Mouse (Mus musculus) heart, embryonic 11.5 days (tissue): Measurements from ENCODE around the gene Prcd. TPM values are rescaled to one million over a fixed set of nuclear protein-coding genes. Genes with fewer than 3 reads are reported as not detected.
A peak's percentile ranks its signal among the peaks of the same experiment; 100 is the strongest.

ENCODE experiments used
- ATAC-seq: fragments of 200-750 bp; cut with Nextera tagmentation; replicated peaks from 2 replicates; pipeline ENCODE4 v1.8.0; 2017; ENCODE audit warnings: moderate library complexity; ENCODE audit not compliant: insufficient number of reproducible peaks, low FRiP score, low TSS enrichment
- H3K27ac ChIP-seq: fragments of 300-500 bp; sonication (generic); 2 replicates; pipeline ENCODE4 v1.5.1; 2014; ENCODE audit warnings: mild to moderate bottlenecking, low read depth, low read length
- H3K27me3 ChIP-seq: fragments of 300-500 bp; sonication (generic); 2 replicates; pipeline ENCODE4 v1.6.1; 2014; ENCODE audit warnings: mild to moderate bottlenecking, low read length, mixed read lengths; ENCODE audit not compliant: control insufficient read depth, insufficient read depth
- H3K36me3 ChIP-seq: fragments of 300-500 bp; sonication (generic); 2 replicates; pipeline ENCODE4 v1.6.1; 2014; ENCODE audit warnings: mild to moderate bottlenecking, low read length, moderate library complexity, mixed read lengths; ENCODE audit not compliant: control insufficient read depth, insufficient read depth
- H3K4me1 ChIP-seq: fragments of 300-500 bp; sonication (generic); 2 replicates; pipeline ENCODE4 v1.6.1; 2014; ENCODE audit warnings: low read length; ENCODE audit not compliant: control insufficient read depth, insufficient read depth
- H3K4me2 ChIP-seq: fragments of 300-500 bp; sonication (generic); 2 replicates; pipeline ENCODE4 v1.6.1; 2014; ENCODE audit warnings: mild to moderate bottlenecking, moderate library complexity
- H3K4me3 ChIP-seq: fragments of 300-500 bp; sonication (generic); 2 replicates; pipeline ENCODE4 v1.5.1; 2014; ENCODE audit warnings: low read depth, low read length
- H3K9ac ChIP-seq: fragments of 300-500 bp; sonication (generic); 2 replicates; pipeline ENCODE4 v1.6.1; 2014; ENCODE audit warnings: mild to moderate bottlenecking, low read depth, low read length, moderate library complexity
- H3K9me3 ChIP-seq: fragments of 300-500 bp; sonication (generic); replicated peaks from 2 replicates; pipeline ENCODE4 v1.6.1; 2016; ENCODE audit warnings: low read length; ENCODE audit not compliant: control insufficient read depth
- WGBS: fragments of 180-500 bp; shearing (Covaris S2); extraction: QIAGEN DNeasy Blood & Tissue Kit; methylation state at CpG from one replicate; pipeline ENCODE4 v1.1.7; 2014; ENCODE audit not compliant: insufficient replicate concordance; 5-methylcytosine and 5-hydroxymethylcytosine counted together
- polyA plus RNA-seq: library from polyadenylated mRNA; unstranded; fragments of >200 nt; fragmentation: Nextera tagmentation; extraction: Ambion mirVana; gene quantifications from 2 replicates; pipeline ENCODE4 v1.2.1, GENCODE M21; 2014

Gene Prcd
- polyA plus RNA-seq, 1 experiment from 2014 or later, result 0.92 TPM

DNA sequence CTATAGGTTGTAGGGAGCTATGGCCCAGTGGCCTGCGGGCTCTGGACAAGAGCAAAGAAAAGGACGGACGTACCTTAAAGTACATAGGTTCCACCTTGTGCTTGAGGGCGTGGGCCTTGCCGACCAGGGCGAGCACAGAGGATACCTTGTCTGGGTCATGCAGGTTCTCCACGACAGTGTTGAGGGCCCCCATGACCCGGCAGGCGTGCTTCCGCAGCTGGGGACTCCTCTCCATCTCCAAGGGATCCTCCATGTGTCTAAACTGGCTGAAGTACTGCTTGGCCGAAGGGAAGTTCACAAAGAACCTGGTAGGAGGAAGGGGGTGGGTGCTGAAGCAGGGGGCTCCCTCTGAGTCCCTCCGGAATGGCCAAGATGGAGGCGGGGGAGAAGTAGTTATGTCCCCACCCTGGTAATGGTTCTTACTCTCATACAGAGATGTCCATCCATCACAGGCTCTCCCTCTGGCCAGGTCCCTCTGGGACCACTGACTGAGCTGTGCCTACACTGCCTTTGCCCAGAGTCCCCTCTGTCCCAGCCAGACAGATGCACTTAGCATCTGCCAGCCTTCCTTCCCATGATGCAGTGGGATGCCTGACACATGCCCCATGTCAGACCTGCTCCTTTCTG is 3.5 kb upstream of the Prcd start:
- no peak overlapping the region for H3K27ac ChIP-seq
- ATAC-seq, result no peak
- 88% methylated on average over 13 of the region's 13 CpGs for WGBS

DNA sequence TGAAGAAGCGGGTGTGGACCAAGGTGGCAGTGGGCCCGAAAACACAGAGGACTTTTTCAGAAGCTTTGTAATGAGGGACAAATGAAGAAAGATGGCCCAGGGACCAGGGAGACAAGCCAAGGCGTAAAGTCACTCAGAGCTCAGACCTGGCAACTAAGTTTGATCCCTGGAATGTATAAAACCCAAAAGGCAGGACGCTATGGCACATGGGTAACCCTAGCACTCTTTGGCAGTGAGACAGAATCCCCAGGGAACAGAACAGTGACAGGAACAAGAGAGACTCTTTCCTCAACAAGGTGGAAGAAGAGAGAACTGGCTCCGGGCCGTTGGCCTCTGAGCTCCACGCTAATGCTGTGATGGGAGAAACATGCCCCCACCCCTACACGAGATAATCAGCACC is 2.5 kb upstream of the Prcd start:
- no peak overlapping the region for H3K9ac ChIP-seq
- ATAC-seq, result no peak
- H3K9me3 ChIP-seq, result no peaks in the 10 kb centered on the region
- no peaks in the 10 kb centered on the region for H3K36me3 ChIP-seq
- peaks cover 47% of the 10 kb centered on the region for H3K27me3 ChIP-seq
- peaks cover 38% of the 10 kb centered on the region for H3K4me1 ChIP-seq
- H3K27ac ChIP-seq, result no peak overlapping the region
- H3K4me2 ChIP-seq, result no peak overlapping the region
- no peak overlapping the region for H3K4me3 ChIP-seq
- WGBS, result 79% methylated on average over 8 of the region's 8 CpGs

More for the DNA sequence above, 3.5 kb upstream of the Prcd start:
- H3K4me3 ChIP-seq, result no peak overlapping the region
- no peak overlapping the region for H3K4me2 ChIP-seq
- H3K36me3 ChIP-seq, result no peaks in the 10 kb centered on the region
- H3K27me3 ChIP-seq, result peaks cover 44% of the 10 kb centered on the region
- H3K9me3 ChIP-seq, result no peaks in the 10 kb centered on the region
- H3K9ac ChIP-seq, result no peak overlapping the region
- H3K4me1 ChIP-seq, result peaks cover 38% of the 10 kb centered on the region

DNA sequence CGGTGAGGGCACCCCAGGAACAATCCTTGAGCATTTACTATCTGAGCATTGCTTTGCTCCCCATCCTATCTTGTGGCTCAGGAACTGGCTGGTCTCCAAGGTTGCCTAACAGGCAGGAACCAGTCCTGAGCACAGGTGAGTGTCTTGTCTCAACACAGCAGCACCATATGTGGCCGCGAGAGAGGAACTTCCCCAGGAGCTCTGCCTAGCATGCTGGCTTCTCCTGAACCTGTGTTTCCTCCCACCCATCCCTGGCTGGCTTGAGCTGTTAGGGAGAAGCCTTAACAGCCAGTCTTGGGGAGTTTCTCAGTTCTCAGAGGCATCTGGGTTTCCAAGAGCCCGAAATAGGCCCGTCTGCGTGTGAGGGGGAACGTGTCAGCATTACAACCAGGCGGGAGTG is 2.0 kb upstream of the Prcd start:
- H3K27me3 ChIP-seq, result peaks cover 44% of the 10 kb centered on the region
- no peak overlapping the region for H3K4me2 ChIP-seq
- H3K9ac ChIP-seq, result no peak overlapping the region
- no peak for ATAC-seq
- no peaks in the 10 kb centered on the region for H3K36me3 ChIP-seq
- no peak overlapping the region for H3K27ac ChIP-seq
- H3K4me3 ChIP-seq, result no peak overlapping the region
- no peaks in the 10 kb centered on the region for H3K9me3 ChIP-seq
- WGBS, result 76% methylated on average over 8 of the region's 8 CpGs
- peaks cover 36% of the 10 kb centered on the region for H3K4me1 ChIP-seq

DNA sequence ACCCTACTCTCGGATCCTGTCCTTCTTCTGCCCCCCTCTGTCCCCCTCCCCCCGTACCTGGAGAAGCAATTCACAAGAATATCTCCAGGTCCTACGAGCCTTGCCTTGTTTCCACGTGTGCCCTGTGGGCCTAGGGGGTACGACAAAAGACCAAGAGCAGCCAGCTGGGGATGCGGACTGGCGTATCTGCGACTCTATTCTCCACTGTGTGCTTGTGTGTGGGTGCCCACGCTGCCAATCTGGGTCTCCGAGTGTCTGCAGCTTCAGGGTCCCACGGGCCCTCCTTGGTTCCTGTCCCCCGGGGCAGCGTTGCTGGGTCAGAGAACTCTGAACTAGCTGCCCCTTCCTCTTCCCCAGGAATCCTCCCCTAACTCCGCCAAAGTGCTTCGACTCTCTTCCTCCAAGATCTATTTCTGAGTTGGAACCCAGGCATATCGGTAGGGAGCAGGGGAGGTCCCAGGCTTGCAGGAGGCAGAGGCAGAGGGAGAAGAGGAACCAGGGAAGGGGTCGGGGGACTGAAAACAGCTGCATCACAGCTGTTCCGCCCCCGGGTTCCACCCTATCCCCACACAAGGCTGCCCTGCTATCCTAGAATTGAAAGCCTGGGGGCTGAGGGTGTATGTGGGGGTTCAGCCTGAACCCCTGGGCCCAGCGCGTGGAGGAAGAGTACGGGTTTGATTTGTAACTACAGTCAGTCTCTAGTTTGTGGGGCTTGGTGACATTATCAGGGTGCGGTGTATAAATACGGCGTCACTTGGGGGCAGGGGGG is 820 bp upstream of the Prcd start:
- no peak overlapping the region for H3K9ac ChIP-seq
- no peak overlapping the region for H3K4me2 ChIP-seq
- no peak for ATAC-seq

DNA sequence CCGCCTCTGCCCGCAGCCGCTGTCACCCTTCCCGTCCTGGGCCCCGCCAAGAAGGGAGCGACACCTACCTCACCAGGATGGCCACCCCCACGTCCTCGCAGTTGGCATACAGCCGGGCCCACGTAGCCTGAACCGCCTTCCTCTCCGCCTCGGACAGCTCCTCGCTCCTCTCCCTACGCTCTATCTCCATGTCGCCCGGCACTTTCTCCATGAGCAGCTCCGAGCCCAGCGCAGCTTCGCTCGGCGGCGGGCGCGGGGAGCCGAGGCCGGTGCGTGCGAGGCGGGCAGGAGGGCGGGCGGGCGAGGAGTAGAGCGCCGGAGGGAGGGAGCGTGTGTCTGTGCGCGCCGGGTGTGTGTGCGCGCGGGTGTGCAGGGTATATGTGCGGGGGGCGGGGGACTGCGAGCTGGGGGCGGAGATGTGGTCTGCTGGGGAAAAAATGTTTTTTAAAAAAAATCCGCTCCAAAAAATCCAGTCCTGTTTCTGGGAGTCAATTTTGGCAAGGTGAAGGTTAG is 431 bp downstream of the Prcd start:
- peaks cover 44% of the 10 kb centered on the region for H3K27me3 ChIP-seq
- no peak overlapping the region for H3K27ac ChIP-seq
- peaks cover 34% of the 10 kb centered on the region for H3K4me1 ChIP-seq
- no peak for ATAC-seq
- H3K4me2 ChIP-seq, result peak overlapping the region; percentile 87
- peak overlapping the region; percentile 55 for H3K4me3 ChIP-seq
- peak overlapping the region; percentile 68 for H3K9ac ChIP-seq
- no peaks in the 10 kb centered on the region for H3K9me3 ChIP-seq
- WGBS, result under 1% methylated on average over 45 of the region's 47 CpGs
- no peaks in the 10 kb centered on the region for H3K36me3 ChIP-seq

More for the DNA sequence above, 820 bp upstream of the Prcd start:
- Histone ChIP-seq H3K27me3 (peaks cover 44% of the 10 kb centered on the region), H3K4me1 (peaks cover 40% of the 10 kb centered on the region), H3K9me3 (no peaks in the 10 kb centered on the region), H3K4me3 (no peak overlapping the region), H3K36me3 (no peaks in the 10 kb centered on the region), H3K27ac (no peak overlapping the region)
- WGBS, result 67% methylated on average over 25 of the region's 25 CpGs

DNA sequence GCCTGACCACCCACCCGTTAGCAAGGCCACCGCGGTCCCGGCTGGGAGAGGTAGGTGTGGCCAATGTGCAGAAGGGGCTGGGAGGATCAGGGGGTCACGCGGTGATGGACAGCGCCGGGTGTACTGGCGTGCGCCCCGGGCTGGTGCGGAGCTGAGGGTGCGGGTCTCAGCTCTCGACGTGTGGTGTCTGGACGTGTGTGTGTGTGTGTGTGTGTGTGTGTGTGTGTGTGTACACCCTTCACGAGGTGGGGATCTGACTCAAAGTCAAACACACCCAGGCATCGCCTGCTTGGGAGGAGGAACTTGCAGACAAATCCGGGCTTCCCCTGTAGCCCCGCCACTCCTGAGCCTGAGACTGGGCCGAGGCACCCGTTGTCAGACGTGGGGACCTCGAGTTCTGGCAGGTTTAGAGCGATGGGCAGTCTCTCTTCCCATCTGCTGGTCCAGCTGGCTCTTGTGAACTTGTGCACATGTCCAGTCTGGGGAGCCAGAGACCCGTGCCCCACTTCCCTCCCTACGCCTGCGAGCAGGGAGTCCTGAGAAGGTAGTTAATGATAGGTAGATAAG is 1.0 kb downstream of the Prcd start, which contains the start of gene Cygb:
Cygb (minus strand) TSS at position 59 of the 567 bp plus-strand sequence.
- WGBS, result 5% methylated on average over 28 of the region's 28 CpGs
- Histone ChIP-seq H3K36me3 (no peaks in the 10 kb centered on the region), H3K9me3 (no peaks in the 10 kb centered on the region), H3K4me1 (peaks cover 30% of the 10 kb centered on the region), H3K4me2 (peak within 1 kb of the TSS; percentile 87), H3K27ac (no peak within 1 kb of the TSS), H3K4me3 (peak within 1 kb of the TSS; percentile 55), H3K9ac (peak within 1 kb of the TSS; percentile 68), H3K27me3 (peaks cover 44% of the 10 kb centered on the region)
- no peak for ATAC-seq

GRCm38 (mm10) chr11:116656348-116657191 is 3.2 kb downstream of the Prcd start:
- H3K27me3 ChIP-seq, result peaks cover 37% of the 10 kb centered on the region
- H3K9me3 ChIP-seq, result no peaks in the 10 kb centered on the region
- H3K4me3 ChIP-seq, result peak overlapping the region; percentile 42; the same call in 1 of the 2 replicates
- peak overlapping the region; percentile 75; the same call in 1 of the 2 replicates for H3K9ac ChIP-seq
- 63% methylated on average over 16 of the region's 16 CpGs for WGBS
- no peaks in the 10 kb centered on the region for H3K36me3 ChIP-seq
- H3K4me2 ChIP-seq, result peak overlapping the region; percentile 69; the same call in 1 of the 2 replicates
- no peak for ATAC-seq
- H3K4me1 ChIP-seq, result peaks cover 39% of the 10 kb centered on the region
- no peak overlapping the region for H3K27ac ChIP-seq
